Mouse (Mus musculus) liver, embryonic 14.5 days (tissue): ENCODE results near the gene Cfap126.
A peak's percentile ranks its signal among the peaks of the same experiment; 100 is the strongest.
"Not testable (repeated sequence)": the region's sequence is repeated elsewhere in the genome, so short reads cannot be mapped to it uniquely, and the experiment has no call there.

Experiments used
- CTCF ChIP-seq: IDR thresholded peaks from 2 replicates; pipeline ENCODE4 v1.5.1; 2016; ENCODE audit warnings: antibody characterized with exemption, low read depth, control low read depth
- EP300 ChIP-seq: IDR thresholded peaks from 2 replicates; pipeline ENCODE4 v1.6.1; 2016; ENCODE audit warnings: antibody characterized with exemption, low read depth

- TF ChIP-seq EP300, result not testable (repeated sequence)
- 0 out of 2 replicates have a peak, but pooled peaks have one; percentile 13 for TF ChIP-seq CTCF
These were observed 35.8 kb upstream of the Cfap126 start for GRCm38 (mm10) chr1:171077955-171078354.
